Mouse (Mus musculus): ENCODE data around the gene Gmeb2.

DNA sequence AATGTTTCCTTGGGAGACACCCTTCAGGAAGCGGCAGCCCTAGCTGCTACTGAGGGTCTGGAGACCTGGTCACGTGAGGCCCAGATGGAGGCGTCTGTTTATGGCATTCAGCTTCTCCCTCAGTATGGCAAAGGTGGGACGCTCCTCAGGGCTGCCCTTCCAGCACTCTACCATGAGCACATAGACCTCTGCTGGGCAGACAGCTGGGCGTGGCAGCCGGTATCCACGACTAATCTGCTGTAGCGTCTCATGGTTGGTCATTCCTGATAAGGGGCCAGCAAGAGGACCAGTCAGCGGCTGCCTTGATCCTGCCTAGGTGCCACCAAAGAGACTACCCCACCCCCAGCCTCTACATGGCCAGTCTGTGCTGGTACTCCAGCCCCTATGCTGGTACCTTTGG, 81.7 kb downstream of the Gmeb2 start:
- TF ChIP-seq CTCF (IDR thresholded peaks at IDR 0.05; ENCODE audit: insufficient read depth, low read length) (no peak), POLR2A (IDR thresholded peaks at IDR 0.05; ENCODE audit: borderline replicate concordance, extremely low read depth, low read depth, low read length) (no peak)
